ENCODE assay signal across 26 mouse cellular contexts in genomic region chr1:139003503-139003902, GRCm38 (mm10). TPM values are rescaled to one million over a fixed set of nuclear protein-coding genes. Genes with fewer than 3 reads are reported as not detected.
DNase-seq lines count a peak whose midpoint lies in the region; ATAC-seq and TF ChIP-seq lines count a peak whose summit lies in the region.
"Had no signal": no experiment of that assay in that cellular context is flagged by ENCODE, and none has a peak within 500 bp of the region (broad histone marks: within the 10 kb centered on the region; RNA-seq: fewer than 3 reads in every experiment).

No protein-coding gene starts in this region.

- no peaks in the 10 kb centered on the region for H3K27me3 ChIP-seq in MEL (ENCODE audit: control insufficient read depth in 1 of 2, insufficient read depth in 2 of 2, low read length in 2 of 2)
- no peaks in the 10 kb centered on the region for H3K27me3 ChIP-seq in kidney, embryonic 15.5 days
- H3K27me3 ChIP-seq: CH12.LX; embryonic facial prominence, embryonic 12.5 days; forebrain, embryonic 13.5 days; forebrain, embryonic 15.5 days; Patski had no signal

- no peaks in the 10 kb centered on the region for H3K9me3 ChIP-seq in MEL (replicated peaks; ENCODE audit: insufficient read depth, low read length)
- no peaks in the 10 kb centered on the region for H3K9me3 ChIP-seq in kidney, embryonic 15.5 days (replicated peaks)
- H3K9me3 ChIP-seq: embryonic facial prominence, embryonic 10.5 days; embryonic facial prominence, embryonic 12.5 days; forebrain, embryonic 13.5 days; forebrain, embryonic 15.5 days; G1E had no signal

- TF ChIP-seq CTCF in MEL (IDR thresholded peaks at IDR 0.05 in 2 of 3, conservative IDR thresholded peaks at IDR 0.05 in 1 of 3; ENCODE audit: control insufficient read depth in 1 of 3, insufficient read depth in 1 of 3, low read depth in 2 of 3, low read length in 3 of 3, poor library complexity in 1 of 3, severe bottlenecking in 1 of 3), result no peak

- H3K79me2 ChIP-seq in MEL (ENCODE audit: control insufficient read depth, insufficient read depth, low read length, poor library complexity), result no peaks in the 10 kb centered on the region

- TF ChIP-seq EP300 in MEL (IDR thresholded peaks at IDR 0.05; ENCODE audit: low read depth in 1 of 2, low read length in 2 of 2), result peak in 1 of 2 experiments; percentile 42; a peak in 1 of 4 replicates

- no peaks in the 10 kb centered on the region; a peak in 1 of 4 replicates for H3K4me1 ChIP-seq in MEL (ENCODE audit: control insufficient read depth in 1 of 2, insufficient read depth in 2 of 2, low read length in 2 of 2)
- no peaks in the 10 kb centered on the region for H3K4me1 ChIP-seq in kidney, embryonic 15.5 days
- H3K4me1 ChIP-seq: embryonic facial prominence, embryonic 12.5 days had no signal

- H3K9ac ChIP-seq in MEL (ENCODE audit: control insufficient read depth, low read depth, low read length, poor library complexity, severe bottlenecking), result no peak overlapping the region
- H3K9ac ChIP-seq in kidney, embryonic 15.5 days, result no peak overlapping the region
- H3K9ac ChIP-seq: embryonic facial prominence, embryonic 12.5 days; forebrain, embryonic 13.5 days; forebrain, embryonic 15.5 days; forebrain, postnatal 0 days had no signal

- WGBS in kidney, embryonic 15.5 days, result 90% methylated on average over 2 of the region's 2 CpGs

- no peak for TF ChIP-seq RAD21 in MEL (IDR thresholded peaks at IDR 0.05; ENCODE audit: low read depth, low read length)

- no peak for TF ChIP-seq POLR2A in MEL (IDR thresholded peaks at IDR 0.05; ENCODE audit: control insufficient read depth in 1 of 2, insufficient read depth in 1 of 2, low read depth in 1 of 2, low read length in 2 of 2, poor library complexity in 1 of 2)

- H3K36me3 ChIP-seq in MEL (ENCODE audit: control insufficient read depth in 1 of 2, insufficient read depth in 2 of 2, low read length in 2 of 2), result peaks cover 0 to 2% of the 10 kb centered on the region in 2 experiments; a peak in 1 of 4 replicates
- no peaks in the 10 kb centered on the region for H3K36me3 ChIP-seq in kidney, embryonic 15.5 days
- H3K36me3 ChIP-seq: embryonic facial prominence, embryonic 10.5 days; embryonic facial prominence, embryonic 12.5 days; forebrain, embryonic 15.5 days had no signal

- H3K4me3 ChIP-seq in MEL (ENCODE audit: control insufficient read depth in 1 of 2, insufficient read depth in 1 of 2, low read depth in 2 of 2, low read length in 2 of 2), result no peak overlapping the region
- no peak overlapping the region for H3K4me3 ChIP-seq in kidney, embryonic 15.5 days (replicated peaks)
- H3K4me3 ChIP-seq: embryonic facial prominence, embryonic 10.5 days; embryonic facial prominence, embryonic 12.5 days; forebrain, embryonic 13.5 days; forebrain, embryonic 15.5 days had no signal

- no peak overlapping the region for H3K4me2 ChIP-seq in kidney, embryonic 15.5 days
- H3K4me2 ChIP-seq: embryonic facial prominence, embryonic 12.5 days; forebrain, embryonic 13.5 days; forebrain, embryonic 15.5 days had no signal

- DNase-seq in MEL (ENCODE audit: low read depth, low spot score), result peak; percentile 34
- no peak for DNase-seq in layer of hippocampus, postnatal 36 days
- DNase-seq in right cerebral cortex, postnatal 36 days (ENCODE audit: low spot score in 2 of 2), result no peak
- DNase-seq in heart, adult 8-10 months (ENCODE audit: low spot score), result no peak
- DNase-seq: adrenal gland, adult 8-10 months; adrenal gland, postnatal 14 days; B cell, adult 2 months; cerebellum, adult 11 months; cerebellum, adult 18-20 months; cerebellum, adult 8-10 months; cerebellum, adult 9-11 months; cerebellum, postnatal 14 days; cerebellum, postnatal 36 days; forebrain, postnatal 0 days had no signal

- ATAC-seq in common myeloid progenitor, adult 5-6 weeks (replicated peaks; ENCODE audit: low read depth, poor library complexity, severe bottlenecking), result peak; percentile 79
- peak; percentile 53 for ATAC-seq in megakaryocyte, adult 5-6 weeks (ENCODE audit: poor library complexity, severe bottlenecking)
- no peak for ATAC-seq in kidney, embryonic 15.5 days (replicated peaks; ENCODE audit: low FRiP score)
- ATAC-seq: activated CD4-positive, CD25-positive, alpha-beta regulatory T cell, adult 4 months; CD4-positive, CD25-positive, alpha-beta regulatory T cell, adult 4 months; forebrain, embryonic 13.5 days; forebrain, embryonic 15.5 days; forebrain, postnatal 0 days; Patski had no signal

- no peak overlapping the region for H3K27ac ChIP-seq in MEL (ENCODE audit: control insufficient read depth, low read depth, low read length)
- H3K27ac ChIP-seq in kidney, embryonic 15.5 days, result no peak overlapping the region
- H3K27ac ChIP-seq: embryonic facial prominence, embryonic 10.5 days; embryonic facial prominence, embryonic 12.5 days; forebrain, embryonic 13.5 days; forebrain, embryonic 15.5 days had no signal

TF ChIP-seq in MEL, 35 proteins besides CTCF, POLR2A, EP300 and RAD21:
- TF ChIP-seq TCF12 (IDR thresholded peaks at IDR 0.05; ENCODE audit: low read depth, low read length), result no peak
- TF ChIP-seq TAL1 (IDR thresholded peaks at IDR 0.05; ENCODE audit: low read length), result no peak
- no peak for TF ChIP-seq NELFE (IDR thresholded peaks at IDR 0.05; ENCODE audit: low read depth, low read length)
- no peak for TF ChIP-seq MAZ (IDR thresholded peaks at IDR 0.05; ENCODE audit: low read depth, low read length)
- TF ChIP-seq RCOR1 (IDR thresholded peaks at IDR 0.05; ENCODE audit: low read depth, low read length), result no peak
- no peak for TF ChIP-seq ZKSCAN1 (IDR thresholded peaks at IDR 0.05; ENCODE audit: low read depth, low read length)
- no peak for TF ChIP-seq CHD1 (IDR thresholded peaks at IDR 0.05; ENCODE audit: low read depth, low read length)
- no peak for TF ChIP-seq GATA1 (IDR thresholded peaks at IDR 0.05; ENCODE audit: low read depth, low read length)
- no peak for TF ChIP-seq USF2 (IDR thresholded peaks at IDR 0.05; ENCODE audit: borderline replicate concordance in 1 of 2, insufficient read depth in 1 of 2, low read depth in 1 of 2, low read length in 2 of 2)
- TF ChIP-seq E2F4 (IDR thresholded peaks at IDR 0.05; ENCODE audit: borderline replicate concordance, low read depth, low read length), result no peak
- TF ChIP-seq ZNF384 (IDR thresholded peaks at IDR 0.05; ENCODE audit: low read depth, low read length), result no peak
- TF ChIP-seq SMC3 (IDR thresholded peaks at IDR 0.05; ENCODE audit: low read depth, low read length), result no peak
- no peak for TF ChIP-seq ETS1 (IDR thresholded peaks at IDR 0.05; ENCODE audit: low read depth, low read length)
- no peak for TF ChIP-seq GABPA (IDR thresholded peaks at IDR 0.05; ENCODE audit: low read depth, low read length)

RNA-seq across cellular contexts. Expression of gene Dennd1b, which starts 40.3 kb away (rescaled TPM):
- total RNA-seq in MEL (2012; rRNA removed), result 4.1 and 4.9 TPM in 2 replicates
- polyA plus RNA-seq in MEL (2012; ENCODE audit: insufficient read depth in 1 of 2, insufficient read length in 2 of 2, low read depth in 1 of 2, low replicate concordance in 2 of 2, missing spikeins in 1 of 2), result 1 to 10 TPM in 1 of 2 experiments, not detected in 1; 3.9 TPM
- total RNA-seq in common myeloid progenitor, adult 5-6 weeks (2017), result 20.9 and 25.1 TPM in 2 replicates
- 26.2 and 28.1 TPM in 2 replicates for total RNA-seq in megakaryocyte, adult 5-6 weeks (2015)
- total RNA-seq in megakaryocyte, adult 5-6 weeks (2017), result 21.0 and 26.8 TPM in 2 replicates
- 10 to 100 TPM; 50.2 to 51.4 TPM for total RNA-seq in layer of hippocampus, postnatal 36 days (2021)
- polyA plus RNA-seq in kidney, embryonic 15.5 days (2015; fragmentation: Nextera tagmentation; extraction: Ambion mirVana), result 8.2 and 10.4 TPM in 2 replicates
- total RNA-seq in heart, adult 8-10 months (2022), result 10 to 100 TPM; 22.2 to 25.7 (median 23.8) TPM
